Mouse (Mus musculus) urinary bladder, postnatal 14 days (tissue): ENCODE results near the gene Nebl.
"Not testable (repeated sequence)": the region's sequence is repeated elsewhere in the genome, so short reads cannot be mapped to it uniquely, and the experiment has no call there.

ENCODE experiments used
- DNase-seq: peaks from one replicate; pipeline ENCODE4 v3.0.0; 2021; ENCODE audit warnings: low spot score

Nebl gene

GRCm38 (mm10) chr2:17405899-17406531 is 325.2 kb downstream of the Nebl start:
- no peak for DNase-seq

- DNase-seq = no peak
These were observed 328.8 kb downstream of the Nebl start for GRCm38 (mm10) chr2:17402511-17402910.

DNA sequence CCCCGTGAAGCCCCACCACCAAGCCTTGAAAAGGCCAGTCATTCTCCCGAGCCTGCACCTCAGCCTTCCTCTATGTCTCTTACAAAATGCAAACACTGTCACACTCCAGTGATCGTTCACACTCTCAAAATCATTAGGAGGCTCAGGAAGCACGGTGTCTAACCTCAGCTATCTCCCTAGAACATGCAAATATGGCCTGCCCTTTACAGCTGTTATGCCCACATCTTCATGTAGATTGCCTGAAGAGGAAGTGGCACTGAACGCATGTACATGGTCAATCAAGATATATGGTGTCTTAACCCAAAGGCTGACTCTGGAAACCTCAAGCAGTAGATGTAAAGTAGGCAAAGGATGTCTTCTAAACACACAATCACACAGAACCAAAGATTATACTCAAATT is 335.0 kb downstream of the Nebl start:
- no peak for DNase-seq

DNA sequence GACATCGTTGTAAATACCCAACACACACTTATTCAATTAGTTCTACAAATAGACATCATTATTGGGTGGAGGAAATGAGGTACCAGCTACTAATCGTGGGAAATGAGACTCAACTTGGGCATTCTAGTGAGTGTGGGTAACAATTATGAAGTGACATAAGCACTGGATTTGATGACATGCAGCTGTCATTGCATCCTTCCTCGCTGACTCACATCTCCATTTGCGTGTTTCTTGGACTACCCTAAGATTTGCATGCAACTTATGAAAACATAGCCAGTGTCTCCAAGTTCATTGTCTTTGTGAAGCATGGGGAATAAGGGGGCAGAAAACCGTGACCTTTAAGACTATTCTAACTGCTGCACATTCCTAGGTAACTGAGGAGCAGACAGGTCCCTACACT is 339.9 kb downstream of the Nebl start:
- DNase-seq = no peak

- no peak for DNase-seq
These were observed 340.6 kb downstream of the Nebl start for GRCm38 (mm10) chr2:17390513-17391200.

DNA sequence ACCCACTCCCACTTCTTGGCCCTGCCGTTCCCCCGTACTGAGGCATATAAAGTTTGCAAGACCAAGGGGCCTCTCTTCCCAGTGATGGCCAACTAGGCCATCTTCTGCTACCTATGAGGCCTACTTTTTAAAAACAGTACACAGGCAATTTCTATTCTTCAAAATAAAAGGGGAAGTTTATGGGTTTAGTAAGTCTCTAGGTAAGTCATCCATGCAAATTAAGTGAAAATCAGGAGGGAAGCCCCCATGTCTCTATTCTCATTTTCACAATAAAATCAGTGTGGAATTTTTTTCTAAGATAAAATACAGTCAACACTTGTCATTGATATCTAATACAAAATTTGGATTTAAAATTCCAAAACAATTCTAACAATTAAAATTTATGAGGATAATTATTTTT is 341.4 kb downstream of the Nebl start:
- DNase-seq = no peak

GRCm38 (mm10) chr2:17389379-17389778 is 341.9 kb downstream of the Nebl start:
- no peak for DNase-seq

DNA sequence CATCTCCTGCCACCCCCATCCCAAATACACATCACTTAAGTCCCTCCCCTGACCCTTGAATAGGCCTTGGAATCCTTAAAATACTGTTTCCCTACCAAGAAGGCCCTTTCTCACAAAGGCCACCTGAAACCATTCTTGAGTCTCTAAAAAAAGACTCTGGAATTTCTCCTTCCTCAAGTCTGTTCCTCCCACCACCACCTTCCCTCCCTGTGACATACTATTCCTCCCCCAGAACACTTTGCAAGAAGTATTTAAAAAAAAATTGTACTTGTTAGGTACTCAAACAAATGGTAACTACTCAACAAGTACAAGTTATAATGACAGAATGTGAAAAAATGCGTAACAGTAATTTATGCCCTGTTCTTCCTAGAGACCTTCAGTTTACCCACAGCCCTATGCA is 349.0 kb downstream of the Nebl start:
- no peak for DNase-seq

DNA sequence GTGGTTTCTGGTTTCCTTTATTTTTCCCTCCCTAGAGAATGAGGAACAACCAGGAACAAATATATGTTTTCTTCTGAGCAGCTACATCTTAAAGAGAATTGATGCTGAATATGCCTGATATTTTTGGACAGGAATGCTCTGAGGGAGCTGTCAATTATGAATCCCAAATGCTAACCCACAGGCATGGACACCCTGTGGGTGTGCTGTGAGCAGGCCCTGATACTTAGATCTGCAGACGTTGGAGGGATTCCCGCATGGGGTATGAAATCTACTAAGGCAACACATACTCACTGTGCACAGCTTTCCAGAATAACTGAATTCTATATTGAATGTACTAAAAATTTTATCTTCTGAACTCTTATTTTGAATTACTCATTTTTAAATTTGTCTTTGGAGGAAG is 355.3 kb downstream of the Nebl start:
- no peak for DNase-seq

GRCm38 (mm10) chr2:17365671-17366070 is 365.6 kb downstream of the Nebl start:
- no peak for DNase-seq

- DNase-seq = no peak
These were observed 366.2 kb downstream of the Nebl start for GRCm38 (mm10) chr2:17364971-17365548.

DNA sequence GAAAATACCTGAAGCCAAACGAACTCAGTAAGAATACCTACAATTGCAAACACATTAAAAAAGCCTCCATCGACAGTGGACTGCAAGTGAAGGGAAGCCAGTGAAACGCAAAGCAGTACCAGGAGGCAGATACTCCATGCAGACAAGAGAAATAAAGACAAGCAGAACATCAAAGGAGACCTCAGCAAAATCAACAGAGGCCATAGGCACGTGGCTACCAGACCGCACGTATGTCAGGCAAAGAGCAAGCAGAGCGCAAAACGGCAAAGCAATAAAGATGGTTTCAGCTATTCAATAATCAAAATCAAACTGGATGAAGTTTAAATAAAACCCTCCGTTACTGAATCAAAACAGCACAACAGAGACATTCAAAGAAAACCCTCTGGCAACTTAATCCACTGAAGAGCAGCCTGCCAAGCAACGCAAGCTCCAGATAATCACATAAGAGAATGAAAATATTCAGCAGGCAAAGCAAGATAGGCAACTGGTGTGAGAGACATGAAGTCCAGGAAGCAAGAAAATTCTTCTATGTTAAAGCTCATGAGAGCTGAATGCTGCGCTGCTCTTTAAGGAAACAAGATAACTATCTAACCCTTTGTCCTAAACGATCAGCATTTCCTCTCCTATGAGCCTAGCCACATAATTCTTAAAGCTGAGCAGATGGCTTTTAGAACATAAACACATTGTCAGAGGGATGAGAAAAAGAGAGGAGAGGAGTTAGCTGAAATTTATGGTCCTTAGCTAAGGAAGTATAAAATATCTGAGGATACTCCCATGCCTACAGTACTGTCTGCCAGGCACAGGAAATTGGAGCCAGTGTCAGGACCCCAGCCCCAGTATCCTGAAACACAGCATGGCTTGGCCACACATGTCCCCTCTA is 367.7 kb downstream of the Nebl start:
- DNase-seq = no peak

GRCm38 (mm10) chr2:17362181-17362580 is 369.1 kb downstream of the Nebl start:
- DNase-seq = no peak

GRCm38 (mm10) chr2:17344643-17345042 is 386.6 kb downstream of the Nebl start:
- DNase-seq = no peak

GRCm38 (mm10) chr2:17335451-17335850 is 395.8 kb downstream of the Nebl start:
- DNase-seq = no peak

- no peak for DNase-seq
These were observed 404.7 kb downstream of the Nebl start for GRCm38 (mm10) chr2:17326590-17326989.

DNA sequence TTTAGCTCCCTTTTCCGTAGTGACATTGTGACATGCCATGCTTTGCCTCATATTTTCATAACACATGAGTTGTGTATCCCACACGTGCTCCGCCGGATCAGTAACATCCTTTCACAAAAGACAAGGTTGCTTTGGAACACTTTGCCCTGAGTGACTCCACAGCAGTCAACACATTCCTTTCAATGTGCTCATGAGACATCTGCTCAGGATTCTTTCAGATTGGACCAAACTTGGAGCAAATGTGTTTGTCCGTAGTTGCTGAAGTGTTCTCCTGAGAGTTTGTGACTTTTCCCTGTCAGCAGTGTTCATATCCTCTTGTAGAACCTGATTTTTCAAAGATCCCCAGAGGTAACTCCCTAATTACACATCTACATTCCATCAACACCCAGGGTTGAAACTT is 414.4 kb downstream of the Nebl start:
- DNase-seq = peak; percentile 3

DNA sequence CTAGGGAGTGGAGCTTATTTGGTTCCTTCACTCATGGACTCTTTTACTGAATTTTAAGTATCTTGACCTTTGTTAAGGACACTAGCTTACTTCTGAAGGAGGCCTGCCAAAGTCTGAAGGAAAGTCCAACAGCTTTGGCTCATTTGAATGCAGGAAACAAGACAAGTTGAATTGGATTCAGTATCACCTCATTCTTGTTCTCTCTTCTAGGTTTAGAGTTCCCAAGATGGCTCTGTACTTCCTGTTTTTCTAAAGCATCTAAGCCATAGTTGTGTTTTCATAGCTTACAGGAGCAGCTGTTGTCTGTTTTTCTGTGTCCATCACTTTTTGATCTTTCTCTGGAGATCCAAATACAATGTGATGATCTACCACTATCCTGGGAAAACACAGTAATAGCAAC is 429.9 kb downstream of the Nebl start:
- DNase-seq = no peak

DNA sequence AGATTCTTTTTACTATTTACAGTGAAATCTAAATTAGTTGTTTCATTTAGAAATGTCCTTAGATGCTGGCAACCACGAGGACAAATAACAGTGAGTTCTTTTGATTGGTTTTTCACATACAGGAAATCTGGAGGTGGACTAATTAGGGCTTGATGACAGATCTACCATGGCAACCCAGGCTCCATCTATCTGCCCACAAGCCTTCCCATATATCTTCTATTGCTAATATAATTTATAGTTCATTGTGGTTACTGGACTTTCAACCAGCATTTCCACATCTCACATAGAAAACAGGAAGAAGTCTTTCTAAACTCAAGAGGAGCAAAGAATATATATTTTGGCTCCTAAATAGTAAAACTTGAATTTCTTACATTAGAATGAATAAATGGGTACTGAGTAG is 433.8 kb downstream of the Nebl start:
- DNase-seq = no peak

GRCm38 (mm10) chr2:17295257-17295656 is 436.0 kb downstream of the Nebl start:
- DNase-seq = not testable (repeated sequence)
